Mouse (Mus musculus) urinary bladder, postnatal 36 days (tissue): ENCODE measurements at regions not wholly inside any gene's neighbourhood (a gene's known extent, or its start where the extent isn't known, plus 50 kb on each side); places are given as distances from the start of the nearest gene placed in this dataset.

Experiments
- DNase-seq, 2 experiments: peaks; one replicate each; pipeline ENCODE4 v3.0.0; 2022; ENCODE audit warnings: low spot score in 2 of 2, mixed read lengths in 1 of 2

- no peak for DNase-seq
Measured at GRCm38 (mm10) chr6:49637654-49638053, 184.9 kb upstream of the Npy start.

DNA sequence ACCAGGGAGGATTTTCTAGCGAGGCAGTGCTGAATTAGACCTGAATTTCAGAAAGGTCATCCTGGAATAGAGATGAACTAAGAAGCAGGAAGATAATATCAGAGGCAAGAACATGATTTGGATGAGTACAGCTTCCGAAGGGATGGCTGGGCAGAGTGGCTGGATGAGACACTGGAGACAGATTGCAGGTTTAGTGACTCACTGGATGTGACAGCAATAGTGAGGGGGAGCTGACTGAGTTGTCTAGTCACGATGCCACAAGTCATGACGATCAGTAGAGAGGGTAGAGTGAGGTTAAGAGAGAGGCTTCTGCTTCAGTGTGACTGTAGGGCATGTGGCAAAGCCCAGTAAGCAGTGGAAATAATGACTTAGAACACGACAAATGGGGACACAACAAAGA lies 181.3 kb upstream of the Npy start:
- DNase-seq: no peak

GRCm38 (mm10) chr6:49654541-49655130 lies 167.9 kb upstream of the Npy start:
- no peak for DNase-seq

GRCm38 (mm10) chr6:49655241-49655640 lies 167.3 kb upstream of the Npy start:
- DNase-seq: no peak

DNA sequence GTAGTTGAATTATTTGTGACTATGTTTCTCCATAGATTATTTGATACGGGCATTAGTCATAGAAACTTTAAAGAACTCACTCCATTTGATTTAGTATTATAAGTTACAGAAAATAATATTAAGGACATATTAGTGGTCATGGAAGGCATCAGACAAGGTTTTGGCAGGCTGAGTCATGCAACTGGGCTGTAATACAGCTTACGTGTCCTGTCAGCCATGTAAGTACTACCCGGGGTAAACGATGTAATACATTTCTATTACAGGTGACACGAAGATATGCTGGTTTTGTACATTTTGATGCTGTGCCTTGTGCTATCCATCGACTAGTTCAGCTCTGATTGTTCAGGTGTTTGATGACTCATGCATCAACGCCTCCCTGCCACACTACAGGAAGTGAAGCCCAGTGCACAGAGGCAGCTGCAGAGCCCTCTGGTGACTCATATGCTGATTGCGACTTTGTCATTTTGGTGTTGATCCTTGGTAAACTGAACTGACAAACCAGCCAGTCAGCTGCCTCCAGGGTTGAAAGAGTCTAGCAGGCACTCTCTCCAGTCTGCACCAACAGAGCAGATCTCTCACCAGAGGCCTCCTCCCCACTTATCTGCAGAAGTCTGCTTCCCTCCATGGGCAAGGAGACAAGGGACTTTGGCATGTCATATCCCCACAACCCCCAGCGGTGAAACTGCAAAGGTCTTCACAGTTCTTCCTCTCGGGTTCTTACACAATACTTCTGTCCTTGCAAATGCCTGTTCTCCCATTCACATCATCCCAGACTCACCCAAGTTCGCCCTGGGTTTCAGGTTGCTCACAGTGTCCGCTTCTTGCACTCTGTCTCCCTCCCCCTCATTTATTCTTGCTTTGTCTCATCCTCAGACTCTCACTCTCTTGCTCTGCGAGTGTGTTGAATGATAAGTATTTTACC lies 165.9 kb upstream of the Npy start:
- DNase-seq: peak; percentile 35 to 46

DNA sequence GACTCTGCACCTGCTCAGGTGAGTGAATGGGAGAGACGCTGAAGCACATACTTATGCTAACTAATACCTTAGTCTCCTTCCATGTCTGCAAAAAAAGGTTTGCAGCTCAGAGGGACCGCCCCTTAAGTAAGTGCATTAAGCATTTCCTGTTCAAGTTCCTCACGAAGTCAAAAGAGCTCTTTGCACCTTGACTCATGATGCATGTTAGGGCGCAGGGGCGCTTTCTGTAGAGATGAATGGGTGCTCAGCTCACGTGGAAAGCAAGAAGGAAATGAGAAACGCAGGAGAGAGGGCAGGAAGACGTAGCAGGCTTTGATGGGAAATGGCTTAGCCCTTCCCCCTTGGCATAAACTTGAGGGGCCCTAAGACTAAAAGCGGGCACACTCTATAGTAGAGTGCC lies 164.5 kb upstream of the Npy start:
- DNase-seq: no peak

- no peak for DNase-seq
Measured at GRCm38 (mm10) chr6:49670991-49671390, 151.5 kb upstream of the Npy start.

DNA sequence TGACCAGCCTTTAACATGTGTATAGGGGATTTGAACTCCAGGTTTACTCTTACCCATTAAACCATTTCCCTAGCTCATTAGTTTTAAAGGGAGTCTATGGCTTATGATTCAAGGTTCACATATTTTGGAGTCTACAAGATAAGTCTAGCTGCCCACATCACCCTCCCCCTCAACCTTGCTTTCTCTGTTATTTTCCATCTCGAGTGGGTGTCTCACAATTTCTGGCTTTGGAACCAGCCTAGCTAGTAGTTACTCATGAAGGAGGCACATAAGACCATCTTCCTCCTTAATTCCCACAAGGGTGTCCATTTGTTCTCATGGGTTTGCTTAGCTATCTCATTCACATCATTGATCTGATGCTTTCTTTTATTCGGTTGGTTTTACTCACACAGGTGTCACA lies 150.6 kb upstream of the Npy start:
- DNase-seq: no peak

DNA sequence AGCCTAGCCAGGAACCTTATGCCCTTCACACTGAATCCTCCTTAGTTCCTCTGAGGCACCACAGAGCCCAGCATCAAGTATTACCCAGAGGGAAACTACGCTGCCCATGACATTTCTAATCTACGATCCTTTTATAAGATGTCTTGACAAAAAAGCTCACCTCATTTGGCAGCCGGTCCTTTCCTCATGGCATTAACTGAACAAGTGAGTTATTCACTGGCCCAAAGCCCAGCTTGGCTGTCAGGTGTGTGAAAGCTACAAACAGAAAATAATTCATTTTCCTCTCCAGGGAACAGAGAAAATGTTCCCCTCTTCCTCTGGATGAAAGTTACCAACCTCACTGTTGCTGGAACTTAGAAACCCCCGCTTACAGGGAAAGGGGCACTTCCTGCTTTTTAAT lies 135.7 kb upstream of the Npy start:
- DNase-seq: no peak

- no peak for DNase-seq
Measured at GRCm38 (mm10) chr6:49692032-49692539, 130.4 kb upstream of the Npy start.

GRCm38 (mm10) chr6:49694851-49695250 lies 127.7 kb upstream of the Npy start:
- no peak for DNase-seq

DNA sequence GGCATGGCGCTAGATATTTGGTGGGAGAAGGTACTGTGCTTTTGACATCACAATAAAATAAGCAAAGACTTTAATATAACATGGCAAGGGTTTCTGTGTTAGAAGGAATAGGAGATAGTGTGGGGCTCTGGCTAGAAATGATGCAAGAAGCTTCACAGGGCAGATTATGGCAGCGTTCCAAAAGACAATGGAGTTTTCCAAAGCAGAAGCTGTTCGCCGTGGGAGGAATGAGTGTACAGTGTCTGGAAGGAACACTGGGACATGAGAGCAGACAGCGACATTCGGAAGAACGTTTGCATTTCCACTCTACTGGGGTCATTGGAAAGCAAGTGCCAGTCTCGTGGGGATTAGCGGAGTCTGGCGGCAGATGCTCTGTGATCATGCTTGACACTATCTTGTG lies 125.5 kb upstream of the Npy start:
- DNase-seq: no peak

DNA sequence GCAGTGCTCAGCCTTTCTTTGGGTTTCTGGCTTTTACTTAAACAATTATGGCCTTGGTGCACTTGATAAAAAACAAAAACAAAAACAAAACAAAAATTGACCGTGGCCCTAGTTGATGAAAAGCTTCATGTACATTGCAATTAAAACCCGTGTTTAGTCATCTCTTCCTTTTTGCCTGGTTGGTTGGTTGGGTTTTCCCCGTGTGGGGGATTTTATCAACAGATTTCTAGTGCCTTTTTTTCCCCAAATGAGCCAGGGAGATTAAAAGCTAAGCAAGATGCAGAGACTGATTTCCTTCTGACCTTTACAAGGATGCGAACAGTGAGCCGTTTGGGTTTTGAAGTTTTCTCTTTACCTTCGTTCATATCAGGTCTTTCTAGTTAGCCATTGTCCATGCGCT lies 121.1 kb upstream of the Npy start:
- no peak for DNase-seq

GRCm38 (mm10) chr6:49712980-49713379 lies 109.5 kb upstream of the Npy start:
- no peak for DNase-seq

- DNase-seq: no peak
Measured at GRCm38 (mm10) chr6:49716520-49716919, 106.0 kb upstream of the Npy start.

DNA sequence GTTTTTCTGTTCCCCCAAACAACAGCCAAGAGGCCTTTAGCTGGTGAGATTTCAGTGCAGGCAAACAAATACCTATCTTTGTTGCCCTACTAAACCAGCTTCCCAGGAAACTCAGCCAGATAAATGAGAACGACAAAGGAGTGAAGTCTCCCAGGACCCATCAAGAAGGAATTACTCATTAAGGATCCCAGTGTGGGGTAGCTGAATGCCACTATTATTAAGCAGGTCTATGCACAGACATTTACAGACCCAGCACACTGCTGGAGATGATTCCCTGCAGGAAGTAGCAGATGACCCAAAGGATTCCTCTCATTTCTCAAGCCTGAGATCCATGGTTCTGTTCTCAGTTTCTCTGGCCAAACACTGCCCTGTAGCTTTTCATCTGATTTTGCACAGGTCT lies 105.6 kb upstream of the Npy start:
- no peak for DNase-seq

- DNase-seq: no peak
Measured at GRCm38 (mm10) chr6:49733191-49733590, 89.3 kb upstream of the Npy start.

GRCm38 (mm10) chr6:49743157-49743556 lies 79.4 kb upstream of the Npy start:
- DNase-seq: no peak

DNA sequence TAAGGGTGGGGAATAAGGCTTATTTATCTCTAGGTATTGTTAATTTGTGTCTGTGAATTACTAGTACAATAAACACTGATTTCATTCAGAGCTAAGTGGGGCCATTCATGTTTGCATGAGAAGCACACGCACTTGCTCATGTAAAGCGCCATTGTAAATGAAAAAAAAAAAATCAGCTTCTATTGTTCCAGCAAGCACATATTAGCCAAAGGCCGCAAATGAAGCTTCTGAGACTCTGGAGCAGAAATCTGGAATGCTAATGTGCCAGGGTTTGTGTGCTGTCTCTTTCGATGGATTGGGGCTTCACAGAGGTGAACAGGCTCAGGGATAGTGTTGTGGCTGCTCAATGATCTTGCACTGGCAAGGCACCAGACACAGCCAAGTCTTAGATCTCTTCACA lies 77.2 kb upstream of the Npy start:
- DNase-seq: no peak

DNA sequence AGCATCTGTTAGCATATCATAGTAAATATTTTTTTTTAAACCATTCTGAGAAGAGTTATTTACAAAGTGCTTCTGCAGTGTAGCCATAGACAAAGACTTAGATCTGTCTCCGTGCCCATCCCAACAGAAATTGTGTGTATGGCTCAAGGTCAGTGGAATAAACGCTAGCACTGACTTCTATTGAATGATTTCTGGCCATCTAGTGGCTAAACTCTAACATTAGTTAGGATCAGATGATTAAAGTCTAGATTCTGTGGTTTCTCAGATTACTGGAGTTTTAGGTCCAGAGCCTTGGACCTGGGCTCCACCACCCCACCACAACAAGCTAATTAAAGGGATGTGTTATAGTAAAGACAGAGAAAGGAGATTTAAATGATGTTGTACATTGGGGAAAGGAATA lies 72.0 kb upstream of the Npy start:
- DNase-seq: no peak

DNA sequence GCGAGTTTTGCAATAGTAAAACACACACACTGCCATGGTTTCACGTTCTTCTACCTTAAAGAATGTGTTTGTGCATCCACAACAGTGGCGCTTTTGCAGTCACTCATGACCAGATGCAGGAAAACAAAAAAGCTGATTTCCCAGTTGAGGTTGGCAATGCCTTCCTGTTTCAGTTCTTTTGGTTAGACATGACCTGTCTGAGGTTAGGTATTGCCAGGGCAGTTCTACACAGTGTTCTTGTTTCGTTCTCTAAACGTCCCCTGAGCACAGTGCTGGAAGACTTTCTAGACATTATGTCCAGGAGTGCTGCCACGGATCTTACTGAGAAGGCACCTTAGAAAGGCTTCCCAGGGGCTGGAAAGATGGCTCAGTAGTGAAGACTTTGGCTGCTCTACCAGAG lies 62.9 kb upstream of the Npy start:
- no peak for DNase-seq

GRCm38 (mm10) chr6:49764746-49765145 lies 57.8 kb upstream of the Npy start:
- DNase-seq: no peak
